Mouse (Mus musculus): Measurements from ENCODE around the gene Nap1l2. TPM values are rescaled to one million over a fixed set of nuclear protein-coding genes. Genes with fewer than 3 reads are reported as not detected.

Nap1l2 gene
- polyA plus RNA-seq, 1 experiment from 2014 or later, result 3.3 TPM

- H3K9me3 ChIP-seq (ENCODE audit: control insufficient read depth, low read length), result no peaks in the 10 kb centered on the region
- ATAC-seq (ENCODE audit: low read depth), result no peak
These were observed 47.9 kb downstream of the Nap1l2 start for GRCm38 (mm10) chrX:103138549-103138948.

More at GRCm38 (mm10) chrX:103138549-103138948, 47.9 kb downstream of the Nap1l2 start:
- no peak for DNase-seq (ENCODE audit: low spot score)
- no peak overlapping the region for H3K27ac ChIP-seq (replicated peaks; ENCODE audit: low read depth, low read length)
- no peak overlapping the region for H3K9ac ChIP-seq (ENCODE audit: low read depth, low read length)
- no peaks in the 10 kb centered on the region for H3K36me3 ChIP-seq (ENCODE audit: control insufficient read depth, insufficient read depth, low read length)
- WGBS, result 83% methylated on average over 3 of the region's 3 CpGs
- H3K4me3 ChIP-seq (ENCODE audit: low read depth, low read length), result no peak overlapping the region
- H3K4me2 ChIP-seq (ENCODE audit: low read depth, low read length), result no peak overlapping the region
- no peaks in the 10 kb centered on the region for H3K4me1 ChIP-seq (ENCODE audit: control insufficient read depth, insufficient read depth, low read length)
- no peaks in the 10 kb centered on the region for H3K27me3 ChIP-seq (replicated peaks; ENCODE audit: control insufficient read depth, insufficient read depth, low read length)

Other genes with a start within 250 kb of the Nap1l2 start
- not detected in 2 replicates for gene Cdx4, start 134.8 kb upstream of the Nap1l2 start, polyA plus RNA-seq (2014; fragmentation: Nextera tagmentation; extraction: Ambion mirVana)
- gene Chic1, start 169.8 kb upstream of the Nap1l2 start, polyA plus RNA-seq (2014; fragmentation: Nextera tagmentation; extraction: Ambion mirVana), result 2.0 and 2.8 TPM in 2 replicates
- gene Tsx, start 227.8 kb upstream of the Nap1l2 start, polyA plus RNA-seq (2014; fragmentation: Nextera tagmentation; extraction: Ambion mirVana), result 0.35 and 0.65 TPM in 2 replicates
- gene Gm26992, start 235.4 kb upstream of the Nap1l2 start, polyA plus RNA-seq (2014; fragmentation: Nextera tagmentation; extraction: Ambion mirVana), result not detected in 2 replicates

All from embryonic facial prominence, embryonic 14.5 days (tissue).